Mouse (Mus musculus) megakaryocyte, embryonic 14.5 days (primary cell): ENCODE results near the gene Rsu1.
"Not testable (repeated sequence)": the region's sequence is repeated elsewhere in the genome, so short reads cannot be mapped to it uniquely, and the experiment has no call there.

Experiments
- FLI1 ChIP-seq: IDR thresholded peaks from 2 replicates; pipeline ENCODE4 v1.6.1; 2012; ENCODE audit warnings: low read length, inconsistent platforms, mixed read lengths
- GATA1 ChIP-seq: IDR thresholded peaks from 3 replicates; pipeline ENCODE4 v1.6.1; 2012; ENCODE audit warnings: mixed read lengths, low read length, inconsistent platforms, borderline replicate concordance

DNA sequence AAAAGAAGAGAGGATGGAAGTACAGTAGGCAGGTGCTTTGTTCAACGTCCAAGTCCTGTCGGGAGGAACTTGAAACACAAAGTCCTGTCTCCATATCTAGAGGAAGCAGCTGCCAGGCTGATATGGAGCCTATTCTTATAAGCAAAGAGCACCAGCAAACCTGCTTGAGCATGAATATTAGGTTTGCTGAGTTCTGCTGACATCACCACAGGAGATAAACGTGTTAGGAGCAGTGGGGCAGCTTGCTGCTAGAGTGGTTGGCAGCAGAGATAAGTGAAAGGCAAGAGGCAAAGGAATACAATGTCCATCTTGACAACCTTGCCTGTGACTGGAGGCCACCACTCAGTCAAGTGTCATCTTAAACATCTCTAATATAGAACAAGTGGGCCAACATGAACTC, 89.3 kb downstream of the Rsu1 start:
- not testable (repeated sequence) for TF ChIP-seq GATA1, FLI1
